23 mouse cellular contexts compared by ENCODE assay signal in the genomic region with DNA sequence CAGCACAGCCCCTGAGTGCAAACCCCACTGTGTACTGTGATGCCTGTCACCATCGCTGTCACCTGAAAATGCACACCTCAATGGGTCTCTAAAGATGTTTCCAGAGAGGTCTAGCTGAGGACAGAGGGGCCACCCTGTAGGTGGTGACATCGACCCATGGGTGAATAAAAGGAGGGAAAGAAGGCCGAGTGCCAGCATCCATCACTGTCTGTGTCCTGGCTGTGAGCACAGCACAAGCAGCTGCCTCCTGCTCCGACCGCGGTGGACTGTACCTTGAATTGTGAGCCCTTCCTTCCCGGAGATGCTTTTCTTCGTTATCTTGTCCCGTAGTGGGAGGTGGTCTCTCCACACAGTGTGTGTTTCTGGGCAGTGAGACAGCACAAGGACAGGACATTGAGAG.
DNase-seq lines count a peak whose midpoint lies in the region; ATAC-seq and TF ChIP-seq lines count a peak whose summit lies in the region.
"Had no signal": no experiment of that assay in that cellular context is flagged by ENCODE, and none has a peak within 500 bp of the region (broad histone marks: within the 10 kb centered on the region; RNA-seq: fewer than 3 reads in every experiment).

No protein-coding gene starts in this region.

- no peaks in the 10 kb centered on the region for H3K27me3 ChIP-seq in embryonic facial prominence, embryonic 12.5 days
- H3K27me3 ChIP-seq in embryonic facial prominence, embryonic 10.5 days (replicated peaks; ENCODE audit: low read depth, poor library complexity, severe bottlenecking) = no peaks in the 10 kb centered on the region
- H3K27me3 ChIP-seq in hindbrain, postnatal 0 days (ENCODE audit: insufficient read depth, low read length) = no peaks in the 10 kb centered on the region
- no peaks in the 10 kb centered on the region for H3K27me3 ChIP-seq in hindbrain, embryonic 16.5 days (replicated peaks; ENCODE audit: control insufficient read depth, insufficient read depth, low read length)
- H3K27me3 ChIP-seq: embryonic facial prominence, embryonic 13.5 days; heart, embryonic 13.5 days; hindbrain, embryonic 12.5 days; hindbrain, embryonic 15.5 days had no signal

- no peaks in the 10 kb centered on the region for H3K4me1 ChIP-seq in embryonic facial prominence, embryonic 12.5 days
- peaks cover 3% of the 10 kb centered on the region; the same call in 1 of the 2 replicates for H3K4me1 ChIP-seq in embryonic facial prominence, embryonic 10.5 days
- H3K4me1 ChIP-seq in hindbrain, postnatal 0 days (ENCODE audit: insufficient read depth, low read length) = no peaks in the 10 kb centered on the region
- H3K4me1 ChIP-seq in hindbrain, embryonic 16.5 days (ENCODE audit: control insufficient read depth, insufficient read depth, low read depth, low read length) = peaks cover 4% of the 10 kb centered on the region; the same call in 1 of the 2 replicates
- H3K4me1 ChIP-seq: embryonic facial prominence, embryonic 13.5 days; forebrain, embryonic 10.5 days; heart, embryonic 13.5 days; hindbrain, embryonic 12.5 days; hindbrain, embryonic 15.5 days had no signal

- H3K4me3 ChIP-seq in embryonic facial prominence, embryonic 12.5 days = no peak overlapping the region
- H3K4me3 ChIP-seq in embryonic facial prominence, embryonic 10.5 days = no peak overlapping the region
- H3K4me3 ChIP-seq in hindbrain, postnatal 0 days (ENCODE audit: low read length) = no peak overlapping the region
- H3K4me3 ChIP-seq in hindbrain, embryonic 16.5 days (ENCODE audit: low read length) = no peak overlapping the region
- H3K4me3 ChIP-seq: embryonic facial prominence, embryonic 13.5 days; forebrain, embryonic 10.5 days; heart, adult 2 months; heart, embryonic 10.5 days; heart, embryonic 13.5 days; hindbrain, embryonic 12.5 days; hindbrain, embryonic 15.5 days had no signal

- no peak overlapping the region for H3K27ac ChIP-seq in embryonic facial prominence, embryonic 12.5 days
- no peak overlapping the region for H3K27ac ChIP-seq in embryonic facial prominence, embryonic 10.5 days (replicated peaks)
- H3K27ac ChIP-seq in hindbrain, postnatal 0 days = no peak overlapping the region
- H3K27ac ChIP-seq in hindbrain, embryonic 16.5 days (ENCODE audit: low read depth, low read length) = no peak overlapping the region
- H3K27ac ChIP-seq: embryonic facial prominence, embryonic 13.5 days; forebrain, embryonic 10.5 days; heart, adult 2 months; heart, embryonic 10.5 days; heart, embryonic 13.5 days; hindbrain, embryonic 12.5 days; hindbrain, embryonic 15.5 days had no signal

- H3K4me2 ChIP-seq in embryonic facial prominence, embryonic 12.5 days (replicated peaks) = no peak overlapping the region
- no peak overlapping the region for H3K4me2 ChIP-seq in hindbrain, postnatal 0 days (ENCODE audit: low read depth, low read length)
- no peak overlapping the region for H3K4me2 ChIP-seq in hindbrain, embryonic 16.5 days (ENCODE audit: low read length)
- H3K4me2 ChIP-seq: embryonic facial prominence, embryonic 13.5 days; heart, embryonic 13.5 days; hindbrain, embryonic 12.5 days; hindbrain, embryonic 15.5 days had no signal

- no peaks in the 10 kb centered on the region for H3K9me3 ChIP-seq in embryonic facial prominence, embryonic 12.5 days
- 0 out of 2 replicates have a peak, but pooled peaks cover 4% of the 10 kb centered on the region for H3K9me3 ChIP-seq in embryonic facial prominence, embryonic 10.5 days
- no peaks in the 10 kb centered on the region for H3K9me3 ChIP-seq in hindbrain, postnatal 0 days (ENCODE audit: low read length)
- H3K9me3 ChIP-seq in hindbrain, embryonic 16.5 days (ENCODE audit: control insufficient read depth, low read length) = no peaks in the 10 kb centered on the region
- H3K9me3 ChIP-seq: embryonic facial prominence, embryonic 13.5 days; forebrain, embryonic 10.5 days; heart, embryonic 10.5 days; heart, embryonic 13.5 days; hindbrain, embryonic 12.5 days; hindbrain, embryonic 15.5 days had no signal

- no peak overlapping the region for H3K9ac ChIP-seq in embryonic facial prominence, embryonic 12.5 days
- H3K9ac ChIP-seq in hindbrain, postnatal 0 days (replicated peaks; ENCODE audit: low read length) = no peak overlapping the region
- no peak overlapping the region for H3K9ac ChIP-seq in hindbrain, embryonic 16.5 days (ENCODE audit: low read depth, low read length)
- H3K9ac ChIP-seq: embryonic facial prominence, embryonic 13.5 days; heart, embryonic 13.5 days; hindbrain, embryonic 12.5 days; hindbrain, embryonic 15.5 days had no signal

- 0 out of 2 replicates have a peak, but pooled peaks have one; percentile 41 for ATAC-seq in embryonic facial prominence, embryonic 12.5 days (ENCODE audit: insufficient number of reproducible peaks, insufficient read depth, low FRiP score, low TSS enrichment)
- peak; percentile 33; the same call in 1 of the 2 replicates for ATAC-seq in hindbrain, postnatal 0 days
- no peak for ATAC-seq in hindbrain, embryonic 16.5 days
- ATAC-seq: CD4-positive, CD25-positive, alpha-beta regulatory T cell, adult 4 months; forebrain, embryonic 14.5 days; inflammation-experienced regulatory T-cells, adult 6 months; intestine, embryonic 16.5 days had no signal

- peaks cover 3% of the 10 kb centered on the region; the same call in 1 of the 2 replicates for H3K36me3 ChIP-seq in embryonic facial prominence, embryonic 12.5 days
- peaks cover 34% of the 10 kb centered on the region for H3K36me3 ChIP-seq in embryonic facial prominence, embryonic 10.5 days (replicated peaks)
- no peaks in the 10 kb centered on the region for H3K36me3 ChIP-seq in hindbrain, postnatal 0 days (ENCODE audit: insufficient read depth, low read length)
- H3K36me3 ChIP-seq in hindbrain, embryonic 16.5 days (ENCODE audit: control insufficient read depth, insufficient read depth, low read length) = no peaks in the 10 kb centered on the region

- no peak for TF ChIP-seq CTCF in hindbrain, postnatal 0 days (IDR thresholded peaks at IDR 0.05; ENCODE audit: low read depth)

- DNase-seq in embryonic facial prominence, embryonic 10.5 days (ENCODE audit: low spot score) = no peak
- no peak for DNase-seq in hindbrain, postnatal 0 days (ENCODE audit: low spot score)
- DNase-seq in testis, postnatal 10 days (ENCODE audit: low spot score) = peak; percentile 40
- no peak for DNase-seq in testis, postnatal 14 days (ENCODE audit: low spot score)
- DNase-seq: adrenal gland, postnatal 14 days; cerebellum, adult 18-20 months; cerebellum, adult 9-10 months; gastrocnemius, postnatal 25 days; heart, postnatal 14 days; kidney, adult 18-20 months had no signal

- 93% methylated on average over 9 of the region's 9 CpGs for WGBS in embryonic facial prominence, embryonic 12.5 days
- WGBS in embryonic facial prominence, embryonic 10.5 days = 89% methylated on average over 9 of the region's 9 CpGs
- WGBS in hindbrain, postnatal 0 days = 76% methylated on average over 9 of the region's 9 CpGs
- WGBS in hindbrain, embryonic 16.5 days = 84% methylated on average over 9 of the region's 9 CpGs
